Mouse (Mus musculus) forebrain, embryonic 14.5 days (tissue): ENCODE measurements at regions not wholly inside any gene's neighbourhood (a gene's known extent, or its start where the extent isn't known, plus 50 kb on each side); places are given as distances from the start of the nearest gene placed in this dataset.

ENCODE experiments used
- ATAC-seq: fragments of 200-750 bp; cut with Nextera tagmentation; 2 replicates; pipeline ENCODE4 v1.8.0; 2017; ENCODE audit warnings: mild to moderate bottlenecking, moderate library complexity
- DNase-seq: peaks from one replicate; pipeline ENCODE4 v3.0.0-alpha.2; 2015; ENCODE audit warnings: low spot score
- H3K27ac ChIP-seq: fragments of 300-500 bp; sonication (generic); 2 replicates; pipeline ENCODE4 v1.5.1; 2014; ENCODE audit warnings: low read depth, mild to moderate bottlenecking, control low read depth, low read length, moderate library complexity
- H3K27me3 ChIP-seq: fragments of 300-500 bp; sonication (generic); replicated peaks from 2 replicates; pipeline ENCODE4 v1.6.1; 2014; ENCODE audit warnings: low read length, control low read depth, mixed read lengths; ENCODE audit not compliant: control insufficient read depth, insufficient read depth
- H3K36me3 ChIP-seq: fragments of 300-500 bp; sonication (generic); 2 replicates; pipeline ENCODE4 v1.6.1; 2014; ENCODE audit warnings: low read length, control low read depth; ENCODE audit not compliant: control insufficient read depth, insufficient read depth
- H3K4me1 ChIP-seq: fragments of 300-500 bp; sonication (generic); 2 replicates; pipeline ENCODE4 v1.6.1; 2014; ENCODE audit warnings: antibody characterized with exemption, low read length, control low read depth; ENCODE audit not compliant: control insufficient read depth, insufficient read depth
- H3K4me2 ChIP-seq: fragments of 300-500 bp; sonication (generic); 2 replicates; pipeline ENCODE4 v1.6.1; 2014; ENCODE audit warnings: mild to moderate bottlenecking, control low read depth, low read length
- H3K4me3 ChIP-seq: fragments of 300-500 bp; sonication (generic); 2 replicates; pipeline ENCODE4 v1.5.1; 2014; ENCODE audit warnings: low read depth, low read length, control low read depth
- H3K9ac ChIP-seq: fragments of 300-500 bp; sonication (generic); 2 replicates; pipeline ENCODE4 v1.6.1; 2014; ENCODE audit warnings: mild to moderate bottlenecking, low read length, control low read depth, moderate library complexity
- H3K9me3 ChIP-seq: fragments of 300-500 bp; sonication (generic); replicated peaks from 2 replicates; pipeline ENCODE4 v1.6.1; 2016; ENCODE audit warnings: low read length, control low read depth, mixed read lengths; ENCODE audit not compliant: control insufficient read depth
- WGBS: fragments of 180-500 bp; shearing (Covaris S2); extraction: QIAGEN DNeasy Blood & Tissue Kit; methylation state at CpG from one replicate; pipeline ENCODE4 v1.1.7; 2014; 5-methylcytosine and 5-hydroxymethylcytosine counted together

GRCm38 (mm10) chr13:107944831-107945230 lies 99.4 kb upstream of the Smim15 start:
- ATAC-seq = no peak
- H3K27me3 ChIP-seq = no peaks in the 10 kb centered on the region
- peaks cover 4% of the 10 kb centered on the region; the same call in 1 of the 2 replicates for H3K4me1 ChIP-seq
- 80% methylated on average over 10 of the region's 10 CpGs for WGBS
- no peak for DNase-seq
- no peak overlapping the region for H3K4me3 ChIP-seq
- no peak overlapping the region for H3K9ac ChIP-seq
- H3K36me3 ChIP-seq = no peaks in the 10 kb centered on the region
- H3K4me2 ChIP-seq = no peak overlapping the region
- H3K9me3 ChIP-seq = no peaks in the 10 kb centered on the region
- no peak overlapping the region for H3K27ac ChIP-seq

GRCm38 (mm10) chr13:107942979-107943378 lies 101.3 kb upstream of the Smim15 start:
- 99% methylated on average over 4 of the region's 4 CpGs for whole genome bisulfite sequencing
- Histone ChIP-seq H3K4me1 (peaks cover 4% of the 10 kb centered on the region; the same call in 1 of the 2 replicates), H3K27me3 (no peaks in the 10 kb centered on the region), H3K9ac (no peak overlapping the region), H3K9me3 (no peaks in the 10 kb centered on the region), H3K36me3 (no peaks in the 10 kb centered on the region), H3K4me3 (no peak overlapping the region), H3K27ac (no peak overlapping the region), H3K4me2 (no peak overlapping the region)
- no peak for ATAC-seq
- DNase-seq = no peak

- no peaks in the 10 kb centered on the region for H3K27me3 ChIP-seq
- no peak overlapping the region for H3K4me2 ChIP-seq
- no peak overlapping the region for H3K9ac ChIP-seq
- H3K4me1 ChIP-seq = peaks cover 4% of the 10 kb centered on the region; the same call in 1 of the 2 replicates
- DNase-seq (no peak), ATAC-seq (peak; percentile 27; the same call in 1 of the 2 replicates)
- H3K9me3 ChIP-seq = no peaks in the 10 kb centered on the region
- WGBS = 62% methylated on average over 11 of the region's 11 CpGs
- H3K4me3 ChIP-seq = no peak overlapping the region
- no peak overlapping the region for H3K27ac ChIP-seq
- no peaks in the 10 kb centered on the region for H3K36me3 ChIP-seq
Observed at GRCm38 (mm10) chr13:107942297-107942962, 101.8 kb upstream of the Smim15 start.

- Histone ChIP-seq H3K36me3 (no peaks in the 10 kb centered on the region), H3K4me2 (no peak overlapping the region), H3K4me1 (peaks cover 4% of the 10 kb centered on the region; the same call in 1 of the 2 replicates), H3K27ac (no peak overlapping the region), H3K4me3 (no peak overlapping the region), H3K27me3 (no peaks in the 10 kb centered on the region), H3K9ac (no peak overlapping the region), H3K9me3 (no peaks in the 10 kb centered on the region)
- WGBS = 42% methylated on average over 15 of the region's 15 CpGs
- DNase-seq = peak; percentile 65
- peak; percentile 56; the same call in 1 of the 2 replicates for ATAC-seq
Observed at GRCm38 (mm10) chr13:107939916-107940646, 104.2 kb upstream of the Smim15 start.

GRCm38 (mm10) chr13:107935611-107936010 lies 108.6 kb upstream of the Smim15 start:
- DNase-seq = no peak
- H3K4me1 ChIP-seq = peaks cover 8% of the 10 kb centered on the region; the same call in 1 of the 2 replicates
- H3K27me3 ChIP-seq = no peaks in the 10 kb centered on the region
- no peak overlapping the region for H3K4me3 ChIP-seq
- H3K9ac ChIP-seq = no peak overlapping the region
- no peak for ATAC-seq
- no peak overlapping the region for H3K27ac ChIP-seq
- 85% methylated on average over 12 of the region's 12 CpGs for WGBS
- H3K36me3 ChIP-seq = no peaks in the 10 kb centered on the region
- H3K9me3 ChIP-seq = no peaks in the 10 kb centered on the region
- no peak overlapping the region for H3K4me2 ChIP-seq

- Histone ChIP-seq H3K4me3 (no peak overlapping the region), H3K36me3 (no peaks in the 10 kb centered on the region), H3K27me3 (no peaks in the 10 kb centered on the region), H3K9ac (no peak overlapping the region), H3K9me3 (no peaks in the 10 kb centered on the region), H3K4me1 (peaks cover 4% of the 10 kb centered on the region; the same call in 1 of the 2 replicates), H3K4me2 (peak overlapping the region; percentile 14; the same call in 1 of the 2 replicates), H3K27ac (no peak overlapping the region)
- ATAC-seq (peak; percentile 6; the same call in 1 of the 2 replicates), DNase-seq (no peak)
- WGBS = 62% methylated on average over 11 of the region's 11 CpGs
Observed at GRCm38 (mm10) chr13:107934691-107935090, 109.6 kb upstream of the Smim15 start.

GRCm38 (mm10) chr13:107933598-107934571 lies 110.4 kb upstream of the Smim15 start:
- Histone ChIP-seq H3K36me3 (no peaks in the 10 kb centered on the region), H3K27me3 (no peaks in the 10 kb centered on the region), H3K4me2 (peak overlapping the region; percentile 14; the same call in 1 of the 2 replicates), H3K4me1 (peaks cover 4% of the 10 kb centered on the region; the same call in 1 of the 2 replicates), H3K27ac (no peak overlapping the region), H3K9me3 (no peaks in the 10 kb centered on the region), H3K9ac (no peak overlapping the region), H3K4me3 (no peak overlapping the region)
- ATAC-seq = peak; percentile 61
- 39% methylated on average over 17 of the region's 17 CpGs for WGBS
- peak; percentile 50 for DNase-seq

- H3K27ac ChIP-seq = no peak overlapping the region
- 80% methylated on average over 12 of the region's 12 CpGs for WGBS
Observed at GRCm38 (mm10) chr13:107932423-107933032, 111.7 kb upstream of the Smim15 start.

More at GRCm38 (mm10) chr13:107932423-107933032, 111.7 kb upstream of the Smim15 start:
- Histone ChIP-seq H3K4me1 (peaks cover 4% of the 10 kb centered on the region; the same call in 1 of the 2 replicates), H3K36me3 (no peaks in the 10 kb centered on the region), H3K27me3 (no peaks in the 10 kb centered on the region), H3K4me3 (no peak overlapping the region), H3K9me3 (no peaks in the 10 kb centered on the region), H3K9ac (no peak overlapping the region), H3K4me2 (no peak overlapping the region)
- DNase-seq (no peak), ATAC-seq (no peak)
